Mouse (Mus musculus) ES-CJ7 (cell line): ENCODE results near the gene Rp9.
"Not testable (repeated sequence)": the region's sequence is repeated elsewhere in the genome, so short reads cannot be mapped to it uniquely, and the experiment has no call there.

Source experiments
- DNase-seq: peaks from one replicate; pipeline ENCODE4 v3.0.0; 2011; ENCODE audit warnings: low read depth, low spot score

Rp9 gene

GRCm38 (mm10) chr9:22461946-22462345, 7.6 kb downstream of the Rp9 start:
- no peak for DNase-seq

GRCm38 (mm10) chr9:22457142-22457835, 12.3 kb downstream of the Rp9 start:
- DNase-seq = no peak

GRCm38 (mm10) chr9:22455041-22455440, 14.5 kb downstream of the Rp9 start:
- DNase-seq = no peak

- DNase-seq = not testable (repeated sequence)
These were observed 15.6 kb downstream of the Rp9 start, which contains the start of gene Gm17545 for GRCm38 (mm10) chr9:22453990-22454389. Gene Gm17545 (plus strand): TSS chr9:22454290.

GRCm38 (mm10) chr9:22453501-22453924, 16.0 kb downstream of the Rp9 start:
- DNase-seq = no peak

GRCm38 (mm10) chr9:22452697-22453096, 16.8 kb downstream of the Rp9 start:
- no peak for DNase-seq

- DNase-seq = no peak
These were observed 20.3 kb downstream of the Rp9 start for GRCm38 (mm10) chr9:22449209-22449608.

GRCm38 (mm10) chr9:22448420-22448819, 21.1 kb downstream of the Rp9 start:
- no peak for DNase-seq

GRCm38 (mm10) chr9:22447213-22447612, 22.3 kb downstream of the Rp9 start:
- no peak for DNase-seq

- no peak for DNase-seq
These were observed 24.4 kb downstream of the Rp9 start for GRCm38 (mm10) chr9:22445123-22445522.

- no peak for DNase-seq
These were observed 26.4 kb downstream of the Rp9 start for GRCm38 (mm10) chr9:22443157-22443556.

- DNase-seq = peak; percentile 17
These were observed 30.7 kb downstream of the Rp9 start for GRCm38 (mm10) chr9:22438826-22439225.

- no peak for DNase-seq
These were observed 35.4 kb downstream of the Rp9 start for GRCm38 (mm10) chr9:22434101-22434500.

- peak; percentile 41 for DNase-seq
These were observed 36.3 kb downstream of the Rp9 start for GRCm38 (mm10) chr9:22433221-22433620.

GRCm38 (mm10) chr9:22430315-22430840, 39.2 kb downstream of the Rp9 start:
- no peak for DNase-seq

GRCm38 (mm10) chr9:22429533-22430241, 39.9 kb downstream of the Rp9 start:
- no peak for DNase-seq

GRCm38 (mm10) chr9:22428666-22429410, 40.7 kb downstream of the Rp9 start:
- DNase-seq = no peak

- DNase-seq = no peak
These were observed 41.4 kb downstream of the Rp9 start for GRCm38 (mm10) chr9:22428028-22428665.

GRCm38 (mm10) chr9:22424719-22425118, 44.8 kb downstream of the Rp9 start:
- no peak for DNase-seq

GRCm38 (mm10) chr9:22424196-22424595, 45.3 kb downstream of the Rp9 start:
- no peak for DNase-seq

GRCm38 (mm10) chr9:22423507-22423906, 46.0 kb downstream of the Rp9 start:
- DNase-seq = no peak

- DNase-seq = no peak
These were observed 47.0 kb downstream of the Rp9 start for GRCm38 (mm10) chr9:22422559-22422958.
